Mouse (Mus musculus): ENCODE data around the gene Nt5m. TPM values are rescaled to one million over a fixed set of nuclear protein-coding genes. Genes with fewer than 3 reads are reported as not detected.

Nt5m gene
- polyA plus RNA-seq (2014; fragmentation: Nextera tagmentation; extraction: Ambion mirVana), result 37.8 and 42.6 TPM in 2 replicates

DNA sequence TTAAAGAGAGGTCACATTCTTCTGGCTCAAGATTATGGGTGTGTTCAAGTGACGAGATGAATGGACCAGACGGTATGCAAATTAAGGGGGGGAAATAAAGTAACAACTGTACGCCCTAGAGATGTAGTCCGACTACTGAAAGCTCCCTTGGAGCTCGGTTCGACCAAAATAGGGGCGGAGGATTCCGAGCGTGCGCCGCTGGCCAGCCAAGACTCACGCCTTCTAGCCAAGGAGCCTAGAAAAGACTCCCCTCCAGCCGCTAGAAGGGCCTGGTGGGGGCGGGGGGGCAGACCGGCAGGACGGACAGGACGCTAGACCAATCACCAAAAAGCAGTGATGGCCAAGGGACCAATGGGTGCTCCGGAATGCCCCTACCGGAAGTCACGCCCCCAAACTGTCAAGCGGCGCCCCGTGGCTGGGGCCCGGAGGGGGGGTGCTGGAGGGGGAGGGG is at the start of gene Nt5m:
Gene Nt5m (plus strand): TSS at position 440 of the 451 bp plus-strand sequence.
- Histone ChIP-seq H3K27me3 (ENCODE audit: control insufficient read depth, insufficient read depth, low read length) (no peaks in the 10 kb centered on the region), H3K27ac (ENCODE audit: low read depth, low read length) (peak within 1 kb of the TSS; percentile 96), H3K36me3 (ENCODE audit: control insufficient read depth, insufficient read depth, low read length) (no peaks in the 10 kb centered on the region), H3K4me2 (replicated peaks; ENCODE audit: low read depth, low read length) (peak within 1 kb of the TSS; percentile 62), H3K4me3 (ENCODE audit: low read depth, low read length) (peak within 1 kb of the TSS; percentile 98), H3K9me3 (ENCODE audit: control insufficient read depth, low read length) (no peaks in the 10 kb centered on the region), H3K4me1 (replicated peaks; ENCODE audit: control insufficient read depth, insufficient read depth, low read length) (peaks cover 3% of the 10 kb centered on the region), H3K9ac (ENCODE audit: low read depth, low read length) (peak within 1 kb of the TSS; percentile 98)
- ATAC-seq (ENCODE audit: low FRiP score) (peak; percentile 98), DNase-seq (ENCODE audit: low spot score) (peak; percentile 95)
- under 1% methylated on average over 22 of the region's 24 CpGs for WGBS

DNA sequence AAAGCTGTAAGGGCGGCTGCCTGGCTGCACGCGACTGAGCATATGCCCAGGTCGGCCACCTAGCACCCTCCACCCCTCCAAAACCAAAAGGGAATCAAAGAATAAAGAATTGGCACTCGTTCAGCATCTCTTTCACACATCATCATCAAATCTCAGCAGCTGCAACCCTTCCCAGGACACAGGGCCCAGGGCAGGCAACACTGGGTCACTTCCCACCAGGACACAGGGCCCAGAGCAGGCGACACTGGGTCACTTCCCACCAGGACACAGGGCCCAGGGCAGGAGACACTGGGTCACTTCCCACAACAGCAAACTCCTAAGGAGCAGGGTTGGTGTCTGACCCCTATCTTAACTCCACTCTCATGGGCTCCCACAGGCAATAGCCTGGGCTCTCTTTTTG is 45.9 kb upstream of the Nt5m start:
- Histone ChIP-seq H3K4me1 (replicated peaks; ENCODE audit: control insufficient read depth, insufficient read depth, low read length) (no peaks in the 10 kb centered on the region), H3K27ac (ENCODE audit: low read depth, low read length) (no peak overlapping the region), H3K36me3 (ENCODE audit: control insufficient read depth, insufficient read depth, low read length) (peaks cover 14% of the 10 kb centered on the region; the same call in 1 of the 2 replicates), H3K9ac (ENCODE audit: low read depth, low read length) (no peak overlapping the region), H3K9me3 (ENCODE audit: control insufficient read depth, low read length) (no peaks in the 10 kb centered on the region), H3K4me3 (ENCODE audit: low read depth, low read length) (no peak overlapping the region), H3K4me2 (replicated peaks; ENCODE audit: low read depth, low read length) (no peak overlapping the region), H3K27me3 (ENCODE audit: control insufficient read depth, insufficient read depth, low read length) (no peaks in the 10 kb centered on the region)
- ATAC-seq (ENCODE audit: low FRiP score) (no peak), DNase-seq (ENCODE audit: low spot score) (no peak)
- WGBS, result 91% methylated on average over 6 of the region's 6 CpGs

DNA sequence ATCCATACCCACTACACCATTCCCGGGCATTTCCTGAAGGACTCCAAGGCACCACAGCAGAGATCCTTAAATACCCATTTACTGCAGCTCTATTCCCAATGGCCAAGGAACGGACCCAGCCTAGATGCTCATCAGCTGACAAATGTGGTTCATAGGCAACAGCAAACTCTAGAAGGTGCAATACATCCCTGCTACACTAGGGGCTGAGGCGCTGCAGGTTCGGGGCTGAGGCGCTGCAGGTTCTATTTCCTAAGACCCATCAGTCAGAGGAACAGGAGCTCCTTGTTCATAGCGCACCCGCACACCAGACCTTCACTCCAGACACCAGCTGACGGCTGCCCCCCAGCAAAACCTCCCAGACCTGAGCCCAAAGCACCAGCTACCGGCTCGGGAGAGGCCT is 38.8 kb upstream of the Nt5m start:
- Histone ChIP-seq H3K4me3 (ENCODE audit: low read depth, low read length) (no peak overlapping the region), H3K36me3 (ENCODE audit: control insufficient read depth, insufficient read depth, low read length) (peaks cover 29% of the 10 kb centered on the region), H3K4me1 (replicated peaks; ENCODE audit: control insufficient read depth, insufficient read depth, low read length) (no peaks in the 10 kb centered on the region), H3K27ac (ENCODE audit: low read depth, low read length) (no peak overlapping the region), H3K9ac (ENCODE audit: low read depth, low read length) (no peak overlapping the region), H3K4me2 (replicated peaks; ENCODE audit: low read depth, low read length) (no peak overlapping the region), H3K27me3 (ENCODE audit: control insufficient read depth, insufficient read depth, low read length) (no peaks in the 10 kb centered on the region), H3K9me3 (ENCODE audit: control insufficient read depth, low read length) (no peaks in the 10 kb centered on the region)
- ATAC-seq (ENCODE audit: low FRiP score) (no peak), DNase-seq (ENCODE audit: low spot score) (no peak)
- WGBS, result 94% methylated on average over 10 of the region's 10 CpGs

DNA sequence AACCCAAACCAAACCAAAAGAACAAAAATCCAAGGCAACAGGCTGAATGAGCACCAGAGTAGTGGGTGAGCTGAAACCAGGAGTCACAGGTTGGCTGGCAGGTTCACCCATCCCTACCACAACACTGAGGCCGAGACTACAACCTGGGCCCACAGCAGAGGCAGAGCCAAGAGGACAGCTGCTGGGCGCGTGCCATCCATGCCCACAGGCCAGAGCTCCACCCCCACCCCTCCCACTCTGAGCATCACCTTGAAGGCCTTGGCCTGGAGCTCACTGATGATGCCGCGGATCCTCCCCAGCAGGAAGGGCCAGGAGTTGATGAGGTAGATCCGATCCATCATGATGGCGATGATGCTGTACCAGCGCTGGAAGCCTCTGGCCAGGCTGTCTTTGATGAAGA is 37.4 kb upstream of the Nt5m start:
- no peak for DNase-seq (ENCODE audit: low spot score)
- Histone ChIP-seq H3K27me3 (ENCODE audit: control insufficient read depth, insufficient read depth, low read length) (no peaks in the 10 kb centered on the region), H3K4me3 (ENCODE audit: low read depth, low read length) (no peak overlapping the region), H3K4me2 (replicated peaks; ENCODE audit: low read depth, low read length) (no peak overlapping the region), H3K4me1 (replicated peaks; ENCODE audit: control insufficient read depth, insufficient read depth, low read length) (no peaks in the 10 kb centered on the region), H3K27ac (ENCODE audit: low read depth, low read length) (no peak overlapping the region), H3K9me3 (ENCODE audit: control insufficient read depth, low read length) (no peaks in the 10 kb centered on the region), H3K9ac (ENCODE audit: low read depth, low read length) (no peak overlapping the region), H3K36me3 (ENCODE audit: control insufficient read depth, insufficient read depth, low read length) (peaks cover 29% of the 10 kb centered on the region)
- WGBS, result 90% methylated on average over 8 of the region's 8 CpGs
- ATAC-seq (ENCODE audit: low FRiP score), result no peak

DNA sequence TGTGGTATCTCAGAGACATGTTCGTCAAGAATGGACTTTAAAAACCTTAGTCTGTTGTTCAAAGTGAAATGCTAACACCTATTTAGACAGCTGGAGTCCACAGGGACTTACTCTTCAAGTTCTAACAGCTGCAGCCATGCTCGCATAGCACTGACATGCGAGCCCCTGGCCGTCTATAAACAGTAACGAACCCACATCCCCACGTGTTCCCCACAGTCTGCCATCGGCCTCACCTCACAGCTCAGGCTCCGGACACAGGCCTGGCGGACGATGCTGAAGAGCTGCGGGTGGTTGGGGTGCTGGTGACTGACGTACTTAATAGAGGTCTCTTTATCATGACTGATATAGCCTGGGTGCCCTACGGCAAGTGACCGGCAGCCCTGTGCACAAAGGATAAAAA is 35.7 kb upstream of the Nt5m start:
- Histone ChIP-seq H3K27me3 (ENCODE audit: control insufficient read depth, insufficient read depth, low read length) (no peaks in the 10 kb centered on the region), H3K4me3 (ENCODE audit: low read depth, low read length) (no peak overlapping the region), H3K27ac (ENCODE audit: low read depth, low read length) (no peak overlapping the region), H3K9me3 (ENCODE audit: control insufficient read depth, low read length) (no peaks in the 10 kb centered on the region), H3K4me1 (replicated peaks; ENCODE audit: control insufficient read depth, insufficient read depth, low read length) (no peaks in the 10 kb centered on the region), H3K4me2 (replicated peaks; ENCODE audit: low read depth, low read length) (no peak overlapping the region), H3K36me3 (ENCODE audit: control insufficient read depth, insufficient read depth, low read length) (peaks cover 25% of the 10 kb centered on the region), H3K9ac (ENCODE audit: low read depth, low read length) (no peak overlapping the region)
- ATAC-seq (ENCODE audit: low FRiP score), result no peak
- 90% methylated on average over 14 of the region's 14 CpGs for WGBS
- DNase-seq (ENCODE audit: low spot score), result no peak

DNA sequence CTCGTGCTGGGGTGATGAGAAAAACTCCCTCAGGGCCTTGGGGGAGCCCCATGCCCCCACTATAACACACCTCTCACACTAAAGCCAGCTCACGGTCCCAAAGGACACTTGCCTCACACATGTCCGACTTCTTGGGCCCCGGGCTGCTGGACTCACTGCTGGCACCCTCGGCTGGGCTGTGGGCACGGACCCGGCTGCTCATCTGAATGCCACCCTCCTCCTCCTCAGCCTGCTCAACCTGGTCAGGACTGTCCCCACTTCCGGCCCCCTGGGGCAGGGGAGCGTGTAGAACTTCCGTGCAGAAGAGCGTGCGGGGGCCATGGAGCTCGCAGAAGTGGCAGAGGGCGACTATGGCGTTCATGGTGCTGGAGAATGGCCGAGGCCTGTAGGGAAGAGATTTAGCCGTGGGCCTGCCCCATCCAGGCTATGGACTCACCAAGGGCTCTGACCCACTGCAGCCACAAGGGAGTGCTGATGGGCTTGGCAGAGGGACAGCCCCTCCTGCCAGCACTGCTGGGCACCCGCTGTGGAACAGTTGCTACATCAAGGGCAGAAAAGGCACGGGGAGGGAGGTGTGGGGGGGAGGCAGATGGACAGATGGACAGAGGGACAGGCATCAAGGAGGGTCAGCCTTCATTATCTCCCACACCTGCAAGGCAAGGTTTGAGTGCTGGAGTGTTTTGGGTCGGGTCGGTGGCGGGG is 34.7 kb upstream of the Nt5m start:
- Histone ChIP-seq H3K9me3 (ENCODE audit: control insufficient read depth, low read length) (no peaks in the 10 kb centered on the region), H3K36me3 (ENCODE audit: control insufficient read depth, insufficient read depth, low read length) (peaks cover 18% of the 10 kb centered on the region), H3K4me3 (ENCODE audit: low read depth, low read length) (no peak overlapping the region), H3K9ac (ENCODE audit: low read depth, low read length) (no peak overlapping the region), H3K27me3 (ENCODE audit: control insufficient read depth, insufficient read depth, low read length) (no peaks in the 10 kb centered on the region), H3K4me1 (replicated peaks; ENCODE audit: control insufficient read depth, insufficient read depth, low read length) (peaks cover 5% of the 10 kb centered on the region; the same call in 1 of the 2 replicates), H3K27ac (ENCODE audit: low read depth, low read length) (no peak overlapping the region), H3K4me2 (replicated peaks; ENCODE audit: low read depth, low read length) (no peak overlapping the region)
- WGBS, result 91% methylated on average over 22 of the region's 22 CpGs
- no peak for DNase-seq (ENCODE audit: low spot score)
- ATAC-seq (ENCODE audit: low FRiP score), result no peak

DNA sequence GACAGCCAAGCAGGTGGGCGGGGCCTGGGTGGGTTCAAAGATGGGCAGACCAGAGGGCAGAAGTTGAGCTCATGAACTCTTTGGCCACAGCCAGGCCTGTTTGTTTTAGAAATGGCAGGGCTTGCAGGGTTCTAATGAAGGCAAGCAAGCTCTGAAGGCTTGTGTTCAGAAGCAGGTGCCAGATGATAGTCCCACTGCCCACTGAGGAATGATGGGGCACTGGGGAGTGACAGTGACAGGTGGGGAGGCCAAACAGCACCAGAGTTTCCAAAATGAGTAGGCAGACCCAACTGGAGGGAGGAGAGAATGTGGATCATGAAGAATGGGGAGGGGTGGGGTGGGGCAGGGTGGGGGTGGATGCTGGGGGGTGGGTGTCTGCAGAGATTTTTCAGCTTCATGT is 34.0 kb upstream of the Nt5m start:
- WGBS, result 87% methylated on average over 1 of the region's 1 CpGs
- Histone ChIP-seq H3K36me3 (ENCODE audit: control insufficient read depth, insufficient read depth, low read length) (peaks cover 17% of the 10 kb centered on the region), H3K27me3 (ENCODE audit: control insufficient read depth, insufficient read depth, low read length) (no peaks in the 10 kb centered on the region), H3K4me3 (ENCODE audit: low read depth, low read length) (no peak overlapping the region), H3K4me2 (replicated peaks; ENCODE audit: low read depth, low read length) (no peak overlapping the region), H3K9me3 (ENCODE audit: control insufficient read depth, low read length) (no peaks in the 10 kb centered on the region), H3K9ac (ENCODE audit: low read depth, low read length) (no peak overlapping the region), H3K4me1 (replicated peaks; ENCODE audit: control insufficient read depth, insufficient read depth, low read length) (peaks cover 5% of the 10 kb centered on the region; the same call in 1 of the 2 replicates), H3K27ac (ENCODE audit: low read depth, low read length) (no peak overlapping the region)
- ATAC-seq (ENCODE audit: low FRiP score), result no peak
- DNase-seq (ENCODE audit: low spot score), result no peak

DNA sequence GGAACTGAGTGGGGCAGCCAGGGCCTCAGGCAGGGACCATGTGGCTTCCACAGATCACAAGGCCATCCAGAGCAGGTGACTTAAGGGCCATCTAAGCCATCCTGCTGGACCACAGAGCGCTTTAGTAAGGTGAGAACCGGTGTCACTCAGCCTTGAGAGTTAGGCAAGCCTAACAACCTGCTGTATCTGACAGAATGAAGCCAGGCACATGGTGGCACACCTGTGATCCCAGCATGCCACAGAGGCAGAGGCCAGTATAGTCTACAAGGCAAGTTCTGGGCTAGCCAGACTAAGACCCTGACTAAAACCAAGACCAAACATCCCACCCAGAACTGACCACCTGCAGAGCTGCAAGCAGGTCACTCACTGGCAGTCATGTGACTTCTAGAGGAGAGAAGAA is 33.6 kb upstream of the Nt5m start:
- no peak overlapping the region for H3K4me3 ChIP-seq (ENCODE audit: low read depth, low read length)
- H3K4me1 ChIP-seq (replicated peaks; ENCODE audit: control insufficient read depth, insufficient read depth, low read length), result peaks cover 5% of the 10 kb centered on the region; the same call in 1 of the 2 replicates
- DNase-seq (ENCODE audit: low spot score) (no peak), ATAC-seq (ENCODE audit: low FRiP score) (no peak)
- no peaks in the 10 kb centered on the region for H3K9me3 ChIP-seq (ENCODE audit: control insufficient read depth, low read length)
- peaks cover 13% of the 10 kb centered on the region for H3K36me3 ChIP-seq (ENCODE audit: control insufficient read depth, insufficient read depth, low read length)
- H3K27ac ChIP-seq (ENCODE audit: low read depth, low read length), result no peak overlapping the region
- no peaks in the 10 kb centered on the region for H3K27me3 ChIP-seq (ENCODE audit: control insufficient read depth, insufficient read depth, low read length)
- 98% methylated on average over 2 of the region's 2 CpGs for WGBS
- H3K4me2 ChIP-seq (replicated peaks; ENCODE audit: low read depth, low read length), result no peak overlapping the region
- no peak overlapping the region for H3K9ac ChIP-seq (ENCODE audit: low read depth, low read length)

All from hindbrain, embryonic 11.5 days (tissue).